Comparison of ENCODE assay signal across 1 mouse cellular context in the genomic region with DNA sequence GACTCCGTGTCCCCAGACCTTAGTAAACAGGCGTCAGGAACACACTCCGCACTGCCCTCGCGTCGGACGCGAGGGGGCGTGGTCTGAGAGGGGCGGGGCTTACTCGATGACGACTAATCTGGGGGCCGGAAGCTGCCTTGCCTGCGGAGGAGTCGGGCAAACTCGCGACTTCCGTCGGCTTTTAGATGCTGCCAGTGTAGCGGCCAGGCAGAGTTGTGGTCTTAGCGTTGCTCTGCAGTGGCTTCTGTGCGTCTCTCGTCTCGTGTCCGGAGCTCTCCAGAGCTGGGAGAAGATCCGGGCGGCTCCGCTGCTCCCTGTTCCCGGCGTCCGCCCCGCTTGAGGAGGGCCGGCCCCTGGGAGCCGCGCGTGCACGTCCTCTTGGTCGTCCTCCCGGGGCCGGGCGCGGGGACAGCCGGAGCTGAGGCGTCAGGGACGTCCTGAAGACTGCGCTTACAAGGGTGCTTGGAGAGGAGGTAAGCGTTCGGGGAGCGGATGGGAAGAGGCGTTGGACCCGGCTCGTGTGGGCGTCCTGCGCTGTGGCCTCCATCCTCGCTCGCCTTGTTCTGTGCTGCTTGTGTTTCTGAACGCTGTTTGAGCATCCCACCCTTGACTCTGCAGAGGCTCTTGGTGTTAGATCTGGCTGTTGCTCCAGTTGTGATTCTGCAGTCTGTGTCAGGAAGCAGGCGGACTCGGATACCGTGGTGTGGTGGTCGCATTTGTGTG.
A peak's percentile ranks its signal among the peaks of the same experiment; 100 is the strongest.
TF ChIP-seq lines count a peak whose summit lies in the region.

A gene (plus strand): TSS at position 181 of the 723 bp plus-strand sequence.

TF ChIP-seq in myocyte, 11 proteins besides CTCF, POLR2A, EP300 and RAD21 (continued from another document):
- TF ChIP-seq SRF (IDR thresholded peaks at IDR 0.05; ENCODE audit: control insufficient read depth, insufficient read length, low read depth) (peak; percentile 77), E2F4 (IDR thresholded peaks at IDR 0.05; ENCODE audit: insufficient read depth) (no peak), USF1 (IDR thresholded peaks at IDR 0.05; ENCODE audit: low read depth) (no peak), TCF3 (IDR thresholded peaks at IDR 0.05; ENCODE audit: insufficient read length, low read depth) (no peak)
